ENCODE assay signal across 29 mouse cellular contexts in genomic region chr2:118948818-118949217, GRCm38 (mm10). TPM values are rescaled to one million over a fixed set of nuclear protein-coding genes. Genes with fewer than 3 reads are reported as not detected.
A peak's percentile ranks its signal among the peaks of the same experiment; 100 is the strongest.
DNase-seq lines count a peak whose midpoint lies in the region; ATAC-seq lines count a peak whose summit lies in the region.
"Had no signal": no experiment of that assay in that cellular context is flagged by ENCODE, and none has a peak within 500 bp of the region (broad histone marks: within the 10 kb centered on the region; RNA-seq: fewer than 3 reads in every experiment).

No protein-coding gene starts in this region.

- WGBS in liver, embryonic 12.5 days (ENCODE audit: insufficient replicate concordance): 69% methylated on average over 4 of the region's 4 CpGs
- 80% methylated on average over 4 of the region's 4 CpGs for WGBS in liver, embryonic 11.5 days

- H3K27me3 ChIP-seq in liver, embryonic 12.5 days (replicated peaks): peaks cover 9% of the 10 kb centered on the region
- no peaks in the 10 kb centered on the region for H3K27me3 ChIP-seq in liver, embryonic 11.5 days (replicated peaks; ENCODE audit: control insufficient read depth, insufficient read depth, low read length)
- H3K27me3 ChIP-seq: embryonic facial prominence, embryonic 15.5 days; heart, embryonic 15.5 days; hindbrain, embryonic 13.5 days had no signal

- no peak overlapping the region for H3K4me3 ChIP-seq in liver, embryonic 12.5 days
- no peak overlapping the region for H3K4me3 ChIP-seq in liver, embryonic 11.5 days (ENCODE audit: low read depth, low read length)
- H3K4me3 ChIP-seq: embryonic facial prominence, embryonic 15.5 days; erythroblast, embryonic 14.5 days; gastrocnemius, adult 2 months; heart, embryonic 12.5 days; heart, embryonic 15.5 days; hindbrain, embryonic 10.5 days; hindbrain, embryonic 13.5 days had no signal

- H3K27ac ChIP-seq in liver, embryonic 12.5 days: no peak overlapping the region
- H3K27ac ChIP-seq in liver, embryonic 11.5 days (ENCODE audit: low read depth, low read length): no peak overlapping the region
- H3K27ac ChIP-seq: embryonic facial prominence, embryonic 15.5 days; gastrocnemius, adult 2 months; heart, embryonic 15.5 days; hindbrain, embryonic 10.5 days; hindbrain, embryonic 13.5 days had no signal

- ATAC-seq in liver, embryonic 12.5 days: no peak
- no peak for ATAC-seq in liver, embryonic 11.5 days (replicated peaks; ENCODE audit: low FRiP score)
- peak; percentile 38; the same call in 1 of the 2 replicates for ATAC-seq in erythroblast, adult 5-6 weeks (replicated peaks; ENCODE audit: low FRiP score, poor library complexity, severe bottlenecking)
- ATAC-seq in megakaryocyte-erythroid progenitor cell, adult 5-6 weeks (replicated peaks; ENCODE audit: low FRiP score, low TSS enrichment, poor library complexity, severe bottlenecking): peak; percentile 85
- ATAC-seq: CD4-positive, CD25-positive, alpha-beta regulatory T cell, adult 4 months; forebrain, embryonic 14.5 days; forebrain, postnatal 0 days; hindbrain, embryonic 16.5 days had no signal

- DNase-seq in liver, embryonic 11.5 days (ENCODE audit: low spot score): no peak
- peak; percentile 82 for DNase-seq in fat pad, adult 2 months (ENCODE audit: extremely low read depth, low read depth, low spot score)
- no peak for DNase-seq in retina, postnatal 1 day
- DNase-seq in lung, postnatal 14 days: no peak
- DNase-seq: adrenal gland, adult 2 months; adrenal gland, postnatal 14 days; cerebellum, adult 11-12 months; cerebellum, adult 8-10 months; cerebellum, postnatal 10 days; cerebellum, postnatal 36 days; embryo, embryonic 11 days; forebrain, postnatal 0 days; gastrocnemius, adult 2 months; gastrocnemius, postnatal 14 days; heart, adult 18-20 months; heart, postnatal 10 days; heart, postnatal 36 days had no signal

- H3K4me2 ChIP-seq in liver, embryonic 12.5 days: no peak overlapping the region
- no peak overlapping the region for H3K4me2 ChIP-seq in liver, embryonic 11.5 days
- H3K4me2 ChIP-seq: embryonic facial prominence, embryonic 15.5 days; heart, embryonic 12.5 days; heart, embryonic 15.5 days; hindbrain, embryonic 13.5 days had no signal

- peak overlapping the region; percentile 43; the same call in 1 of the 2 replicates for H3K9ac ChIP-seq in liver, embryonic 12.5 days
- H3K9ac ChIP-seq in liver, embryonic 11.5 days (ENCODE audit: low read depth, low read length): no peak overlapping the region
- H3K9ac ChIP-seq: embryonic facial prominence, embryonic 15.5 days; forebrain, postnatal 0 days; heart, embryonic 12.5 days; heart, embryonic 15.5 days; hindbrain, embryonic 13.5 days had no signal

- H3K9me3 ChIP-seq in liver, embryonic 12.5 days (replicated peaks): no peaks in the 10 kb centered on the region
- H3K9me3 ChIP-seq in liver, embryonic 11.5 days (ENCODE audit: control insufficient read depth, low read length): no peaks in the 10 kb centered on the region
- H3K9me3 ChIP-seq: embryonic facial prominence, embryonic 15.5 days; heart, embryonic 12.5 days; heart, embryonic 15.5 days; hindbrain, embryonic 10.5 days; hindbrain, embryonic 13.5 days had no signal

- H3K36me3 ChIP-seq in liver, embryonic 12.5 days: no peaks in the 10 kb centered on the region
- H3K36me3 ChIP-seq in liver, embryonic 11.5 days (ENCODE audit: control insufficient read depth, insufficient read depth, low read length): no peaks in the 10 kb centered on the region
- H3K36me3 ChIP-seq: embryonic facial prominence, embryonic 15.5 days; heart, embryonic 12.5 days; heart, embryonic 15.5 days; hindbrain, embryonic 10.5 days; hindbrain, embryonic 13.5 days had no signal

- peaks cover 32% of the 10 kb centered on the region for H3K4me1 ChIP-seq in liver, embryonic 12.5 days
- no peaks in the 10 kb centered on the region; the same call in 1 of the 2 replicates for H3K4me1 ChIP-seq in liver, embryonic 11.5 days (replicated peaks; ENCODE audit: control insufficient read depth, insufficient read depth, low read length)
- H3K4me1 ChIP-seq: heart, embryonic 15.5 days; hindbrain, embryonic 10.5 days; hindbrain, embryonic 13.5 days had no signal

RNA-seq across cellular contexts. Expression of gene Chst14, which starts 22.5 kb away (rescaled TPM):
- 8.8 and 9.5 TPM in 2 replicates for polyA plus RNA-seq in liver, embryonic 12.5 days (2016; fragmentation: Nextera tagmentation; extraction: Ambion mirVana)
- 15.4 and 16.4 TPM in 2 replicates for polyA plus RNA-seq in liver, embryonic 11.5 days (2014; fragmentation: Nextera tagmentation; extraction: Ambion mirVana)
- total RNA-seq in erythroblast, adult 5-6 weeks (2015; ENCODE audit: low replicate concordance): 1.5 and 2.7 TPM in 2 replicates
- total RNA-seq in erythroblast, adult 5-6 weeks (2017; ENCODE audit: low replicate concordance): 0.43 TPM in 1 of 2 replicates, not detected in the other
- 2.2 and 3.6 TPM in 2 replicates for total RNA-seq in megakaryocyte-erythroid progenitor cell, adult 5-6 weeks (2014; fragmentation: Nextera tagmentation)
- total RNA-seq in megakaryocyte-erythroid progenitor cell, adult 5-6 weeks (2017): 1.1 and 1.7 TPM in 2 replicates

RNA-seq across cellular contexts. Expression of gene Bahd1, which starts 48.6 kb away (rescaled TPM):
- 5.1 and 5.6 TPM in 2 replicates for polyA plus RNA-seq in liver, embryonic 12.5 days (2016; fragmentation: Nextera tagmentation; extraction: Ambion mirVana)
- polyA plus RNA-seq in liver, embryonic 11.5 days (2014; fragmentation: Nextera tagmentation; extraction: Ambion mirVana): 1.7 and 1.9 TPM in 2 replicates
- total RNA-seq in erythroblast, adult 5-6 weeks (2015; ENCODE audit: low replicate concordance): 1.3 and 2.3 TPM in 2 replicates
- total RNA-seq in erythroblast, adult 5-6 weeks (2017; ENCODE audit: low replicate concordance): 3.2 and 4.3 TPM in 2 replicates
- total RNA-seq in megakaryocyte-erythroid progenitor cell, adult 5-6 weeks (2014; fragmentation: Nextera tagmentation): 11.9 and 13.9 TPM in 2 replicates
- 4.9 and 7.2 TPM in 2 replicates for total RNA-seq in megakaryocyte-erythroid progenitor cell, adult 5-6 weeks (2017)

Comparison
In these comparisons a context has a peak if more than half of its experiments do, and no peak if none do; other contexts are left out.
1. ATAC-seq: peak in erythroblast, adult 5-6 weeks (single experiment) and megakaryocyte-erythroid progenitor cell, adult 5-6 weeks (single experiment); none in liver, embryonic 12.5 days (single experiment) and liver, embryonic 11.5 days (single experiment).